Mouse (Mus musculus): ENCODE data around the gene Lypd5.

The Lypd5 gene

GRCm38 (mm10) chr7:24380370-24380769 is 31.4 kb downstream of the Lypd5 start:
- CTCF ChIA-PET = interaction anchor here (0.5 kb wide), 1 partner anchor 17 kb away, joined by 3 read pairs; no protein-coding TSS in a partner anchor

GRCm38 (mm10) chr7:24382730-24383372 is 33.9 kb downstream of the Lypd5 start:
- CTCF ChIA-PET = interaction anchor here (0.6 to 2.7 kb wide), 5 partner anchors 17 to 1421 kb away, joined by 3 to 14 read pairs (median 6); partner anchors contain the start of gene Smg9

GRCm38 (mm10) chr7:24384070-24384469 is 35.1 kb downstream of the Lypd5 start:
- CTCF ChIA-PET = interaction anchor here (1.1 to 2.7 kb wide), 4 partner anchors 11 to 20 kb away, joined by 3 to 14 read pairs (median 4); partner anchors contain the start of gene Smg9

GRCm38 (mm10) chr7:24384827-24385226 is 35.8 kb downstream of the Lypd5 start:
- CTCF ChIA-PET = interaction anchor here (0.6 to 2.7 kb wide), 8 partner anchors 11 to 215 kb away, joined by 3 to 14 read pairs (median 5); no protein-coding TSS in a partner anchor

GRCm38 (mm10) chr7:24387059-24387556 is 38.1 kb downstream of the Lypd5 start:
- CTCF ChIA-PET = no interaction called here

- CTCF ChIA-PET = no interaction called here
Observed at GRCm38 (mm10) chr7:24389516-24390187, 40.7 kb downstream of the Lypd5 start.

- CTCF ChIA-PET = no interaction called here
Observed at GRCm38 (mm10) chr7:24390512-24390911, 41.5 kb downstream of the Lypd5 start.

- CTCF ChIA-PET = no interaction called here
Observed at GRCm38 (mm10) chr7:24391077-24391476, 42.1 kb downstream of the Lypd5 start.

GRCm38 (mm10) chr7:24391687-24392086 is 42.7 kb downstream of the Lypd5 start:
- CTCF ChIA-PET = no interaction called here

- CTCF ChIA-PET = no interaction called here
Observed at GRCm38 (mm10) chr7:24394054-24394453, 45.1 kb downstream of the Lypd5 start.

GRCm38 (mm10) chr7:24394475-24395161 is 45.6 kb downstream of the Lypd5 start:
- CTCF ChIA-PET = no interaction called here

GRCm38 (mm10) chr7:24396832-24397231 is 47.8 kb downstream of the Lypd5 start:
- CTCF ChIA-PET = no interaction called here

- CTCF ChIA-PET = interaction anchor here (0.6 to 0.7 kb wide), 2 partner anchors 31 to 53 kb away, joined by 3 to 4 read pairs; no protein-coding TSS in a partner anchor
Observed at GRCm38 (mm10) chr7:24398364-24398913, 49.4 kb downstream of the Lypd5 start.

GRCm38 (mm10) chr7:24399256-24400081 is 50.5 kb downstream of the Lypd5 start, which contains the start of gene Smg9:
Smg9 (plus strand) TSS chr7:24399619.
- CTCF ChIA-PET = interaction anchor here (0.6 to 0.8 kb wide), 2 partner anchors 16 to 52 kb away, joined by 3 read pairs; no protein-coding TSS in a partner anchor

- CTCF ChIA-PET = interaction anchor here (0.6 to 0.8 kb wide), 2 partner anchors 17 to 74 kb away, joined by 3 read pairs; no protein-coding TSS in a partner anchor
Observed at GRCm38 (mm10) chr7:24400082-24400452, 51.1 kb downstream of the Lypd5 start.

GRCm38 (mm10) chr7:24400489-24400888 is 51.5 kb downstream of the Lypd5 start:
- CTCF ChIA-PET = interaction anchor here (0.6 kb wide), 1 partner anchor 73 kb away, joined by 3 read pairs; no protein-coding TSS in a partner anchor

- CTCF ChIA-PET = interaction anchor here (0.6 to 1.2 kb wide), 2 partner anchors 37 to 39 kb away, joined by 3 read pairs; no protein-coding TSS in a partner anchor
Observed at GRCm38 (mm10) chr7:24402851-24403250, 53.9 kb downstream of the Lypd5 start.
